Mouse (Mus musculus): ENCODE results near the gene Tmem132b.

The Tmem132b gene

DNA sequence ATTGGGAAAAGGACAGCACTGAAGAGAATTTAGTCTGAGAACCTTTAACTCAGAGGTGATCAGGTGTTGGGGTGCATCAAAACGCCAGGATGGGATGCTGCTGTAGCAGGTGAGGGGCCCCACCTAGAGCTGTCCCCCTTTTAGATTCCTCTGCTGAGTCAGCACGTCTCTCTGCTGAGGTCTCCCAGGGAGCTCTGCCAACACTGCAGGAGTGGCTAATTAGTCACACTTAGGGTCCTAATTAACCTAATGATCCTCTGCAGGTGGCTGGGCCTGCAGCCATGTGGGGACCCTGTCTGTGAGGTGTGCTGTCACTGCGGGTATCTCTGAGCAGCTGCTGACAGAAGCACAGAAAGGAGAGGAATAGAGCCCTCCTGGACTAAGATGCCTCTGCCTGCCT, 29.4 kb upstream of the Tmem132b start:
- H3K36me3 ChIP-seq (ENCODE audit: control insufficient read depth, insufficient read depth, low read length, poor library complexity, severe bottlenecking), result peaks cover 8% of the 10 kb centered on the region
- no peak for DNase-seq (ENCODE audit: low read depth, low spot score)
- H3K27me3 ChIP-seq (ENCODE audit: control insufficient read depth, insufficient read depth, low read length, poor library complexity, severe bottlenecking), result no peaks in the 10 kb centered on the region

DNA sequence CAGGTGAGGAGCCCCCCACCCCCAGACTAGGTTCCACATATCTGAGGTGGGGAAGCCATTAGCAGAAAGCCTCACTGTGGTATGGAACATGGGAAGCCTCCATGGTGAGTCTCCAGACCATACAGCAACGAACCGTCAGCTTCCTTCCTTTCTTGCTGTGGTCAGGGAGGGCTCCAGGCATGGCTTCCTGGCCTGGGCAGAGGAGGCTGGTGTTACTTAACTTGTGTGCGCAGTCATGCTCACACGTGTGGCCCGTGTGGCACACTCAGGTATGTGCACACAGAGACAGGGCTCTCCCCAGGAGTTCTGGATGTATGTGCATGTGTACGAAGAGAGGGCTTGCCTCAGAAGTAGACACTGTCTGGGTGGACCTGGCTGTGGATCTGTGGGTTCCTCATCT, 27.9 kb upstream of the Tmem132b start:
- H3K36me3 ChIP-seq (ENCODE audit: control insufficient read depth, insufficient read depth, low read length, poor library complexity, severe bottlenecking), result peaks cover 8% of the 10 kb centered on the region
- no peak for DNase-seq (ENCODE audit: low read depth, low spot score)

DNA sequence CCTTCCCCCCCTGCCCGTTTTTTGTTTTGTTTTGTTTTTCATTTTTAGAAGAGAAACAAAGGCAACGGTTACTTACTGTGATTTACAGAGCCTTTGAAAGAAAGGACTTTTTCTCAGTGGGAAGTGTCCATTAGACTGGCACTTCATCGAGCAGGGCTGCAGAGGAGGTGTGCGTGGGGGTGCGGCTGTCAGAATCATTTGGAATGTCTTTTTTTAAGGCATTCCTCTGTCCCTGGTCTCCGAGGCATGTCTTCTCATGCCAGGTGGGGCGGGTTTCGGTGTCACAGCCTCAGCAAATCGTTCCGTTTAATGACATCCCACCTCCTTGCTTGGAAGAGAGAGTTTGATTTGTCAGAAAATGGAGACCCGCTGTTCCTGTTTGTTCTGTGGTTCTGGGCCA, 26.9 kb upstream of the Tmem132b start:
- H3K36me3 ChIP-seq (ENCODE audit: control insufficient read depth, insufficient read depth, low read length, poor library complexity, severe bottlenecking), result peaks cover 8% of the 10 kb centered on the region; the same call in 1 of the 2 replicates
- no peak for DNase-seq (ENCODE audit: low read depth, low spot score)
- H3K27me3 ChIP-seq (ENCODE audit: control insufficient read depth, insufficient read depth, low read length, poor library complexity, severe bottlenecking), result no peaks in the 10 kb centered on the region

More for the DNA sequence above, 27.9 kb upstream of the Tmem132b start:
- H3K27me3 ChIP-seq (ENCODE audit: control insufficient read depth, insufficient read depth, low read length, poor library complexity, severe bottlenecking), result no peaks in the 10 kb centered on the region

DNA sequence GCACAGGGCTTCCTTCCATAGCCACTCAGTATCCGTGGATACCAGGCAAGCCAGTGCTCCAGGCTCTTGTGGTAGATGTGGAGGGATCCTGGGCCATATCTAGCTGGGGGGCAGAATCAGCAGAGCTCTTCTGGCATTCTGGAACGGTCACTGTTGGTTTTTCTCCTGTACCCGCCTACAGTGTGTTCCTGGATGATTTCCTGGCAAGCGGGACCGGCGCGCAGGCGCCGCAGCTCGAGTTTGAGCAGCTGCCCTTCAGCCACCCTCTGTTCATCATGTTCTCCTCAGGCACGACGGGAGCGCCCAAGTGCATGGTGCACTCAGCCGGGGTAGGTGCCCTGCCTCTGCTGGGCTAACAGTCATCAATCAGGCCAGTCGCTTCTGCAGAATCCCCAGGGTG, 25.6 kb upstream of the Tmem132b start:
- H3K27me3 ChIP-seq (ENCODE audit: control insufficient read depth, insufficient read depth, low read length, poor library complexity, severe bottlenecking), result no peaks in the 10 kb centered on the region
- no peak for DNase-seq (ENCODE audit: low read depth, low spot score)
- H3K36me3 ChIP-seq (ENCODE audit: control insufficient read depth, insufficient read depth, low read length, poor library complexity, severe bottlenecking), result peaks cover 8% of the 10 kb centered on the region; the same call in 1 of the 2 replicates

DNA sequence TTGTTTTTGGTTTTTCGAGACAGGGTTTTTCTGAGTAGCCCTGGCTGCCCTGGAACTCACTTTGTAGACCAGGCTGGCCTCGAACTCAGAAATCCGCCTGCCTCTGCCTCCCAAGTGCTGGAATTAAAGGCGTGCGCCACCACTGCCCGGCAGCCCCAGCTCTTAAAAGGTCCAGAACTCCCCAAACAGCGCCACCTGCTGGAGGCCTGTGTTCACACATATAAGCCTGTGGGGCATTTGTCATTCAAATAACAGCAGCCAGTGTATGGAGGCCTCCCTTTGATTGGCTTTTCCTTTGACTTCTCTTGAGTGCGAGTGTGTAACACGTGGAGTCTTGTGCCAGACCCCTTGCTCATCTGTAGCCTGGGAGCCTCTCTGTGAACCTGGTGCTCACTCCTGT, 24.0 kb upstream of the Tmem132b start:
- peak; percentile 51 for DNase-seq (ENCODE audit: low read depth, low spot score)
- no peaks in the 10 kb centered on the region for H3K27me3 ChIP-seq (ENCODE audit: control insufficient read depth, insufficient read depth, low read length, poor library complexity, severe bottlenecking)
- peaks cover 8% of the 10 kb centered on the region; the same call in 1 of the 2 replicates for H3K36me3 ChIP-seq (ENCODE audit: control insufficient read depth, insufficient read depth, low read length, poor library complexity, severe bottlenecking)

DNA sequence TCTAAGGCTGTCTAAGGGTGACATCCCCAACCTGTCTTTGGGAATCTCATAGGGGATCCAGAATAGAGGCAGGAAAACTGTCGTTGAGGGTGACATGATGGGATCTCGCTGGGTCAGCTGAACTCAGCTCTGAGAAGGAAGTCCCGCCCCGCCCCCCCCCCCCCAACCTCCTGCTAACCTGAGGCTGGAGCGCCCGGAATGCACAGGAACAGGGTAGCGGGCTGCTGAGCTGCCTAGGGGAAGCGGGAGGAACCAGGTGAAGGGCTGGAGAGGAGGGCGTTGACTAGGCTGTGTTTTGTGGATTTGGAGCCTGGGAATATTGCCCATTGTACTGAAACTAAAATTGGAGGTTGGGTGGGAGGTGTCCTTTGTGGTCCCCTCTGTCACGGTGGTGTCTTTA, 23.6 kb upstream of the Tmem132b start:
- Histone ChIP-seq H3K27me3 (ENCODE audit: control insufficient read depth, insufficient read depth, low read length, poor library complexity, severe bottlenecking) (no peaks in the 10 kb centered on the region), H3K36me3 (ENCODE audit: control insufficient read depth, insufficient read depth, low read length, poor library complexity, severe bottlenecking) (peaks cover 10% of the 10 kb centered on the region)
- DNase-seq (ENCODE audit: low read depth, low spot score), result no peak

DNA sequence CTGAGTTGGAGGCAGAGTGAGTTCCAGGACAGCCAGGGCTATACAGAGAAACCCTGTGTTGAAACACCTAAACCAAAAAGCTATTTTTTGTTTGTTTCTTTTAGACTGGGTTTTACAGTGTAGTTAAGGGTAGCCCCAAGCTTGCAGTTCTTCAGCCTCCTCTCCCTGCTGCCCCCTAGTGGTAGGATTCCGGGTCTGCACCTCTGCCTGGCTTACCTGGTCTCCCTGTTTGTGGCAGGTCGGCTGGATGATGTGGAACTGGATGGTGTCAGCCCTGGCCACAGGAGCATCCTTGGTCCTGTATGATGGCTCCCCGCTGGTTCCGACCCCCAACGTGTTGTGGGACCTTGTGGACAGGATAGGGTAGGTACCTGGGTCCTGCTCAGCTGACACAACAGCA, 22.0 kb upstream of the Tmem132b start:
- H3K27me3 ChIP-seq (ENCODE audit: control insufficient read depth, insufficient read depth, low read length, poor library complexity, severe bottlenecking), result no peaks in the 10 kb centered on the region
- peaks cover 10% of the 10 kb centered on the region for H3K36me3 ChIP-seq (ENCODE audit: control insufficient read depth, insufficient read depth, low read length, poor library complexity, severe bottlenecking)
- DNase-seq (ENCODE audit: low read depth, low spot score), result peak; percentile 83

DNA sequence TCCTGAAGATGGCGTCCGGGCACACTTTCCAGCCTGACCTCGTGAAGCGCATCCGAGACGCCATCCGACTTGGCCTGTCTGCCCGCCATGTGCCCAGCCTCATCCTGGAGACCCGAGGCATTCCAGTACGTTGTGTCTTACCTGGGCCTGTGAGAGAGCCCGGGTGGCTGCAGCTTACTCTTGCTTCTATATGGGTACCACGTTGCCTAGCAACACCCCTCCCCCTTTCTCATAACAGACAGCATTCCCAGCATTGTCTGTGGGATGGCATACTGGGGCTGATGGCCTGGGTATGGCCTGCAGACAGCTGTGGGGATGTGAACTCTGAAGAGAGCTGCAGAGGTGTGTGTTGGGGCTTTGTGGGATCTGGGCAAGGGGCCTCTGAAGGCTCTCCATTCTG, 16.6 kb upstream of the Tmem132b start:
- H3K36me3 ChIP-seq (ENCODE audit: control insufficient read depth, insufficient read depth, low read length, poor library complexity, severe bottlenecking), result peaks cover 4% of the 10 kb centered on the region
- no peak for DNase-seq (ENCODE audit: low read depth, low spot score)
- H3K27me3 ChIP-seq (ENCODE audit: control insufficient read depth, insufficient read depth, low read length, poor library complexity, severe bottlenecking), result no peaks in the 10 kb centered on the region

DNA sequence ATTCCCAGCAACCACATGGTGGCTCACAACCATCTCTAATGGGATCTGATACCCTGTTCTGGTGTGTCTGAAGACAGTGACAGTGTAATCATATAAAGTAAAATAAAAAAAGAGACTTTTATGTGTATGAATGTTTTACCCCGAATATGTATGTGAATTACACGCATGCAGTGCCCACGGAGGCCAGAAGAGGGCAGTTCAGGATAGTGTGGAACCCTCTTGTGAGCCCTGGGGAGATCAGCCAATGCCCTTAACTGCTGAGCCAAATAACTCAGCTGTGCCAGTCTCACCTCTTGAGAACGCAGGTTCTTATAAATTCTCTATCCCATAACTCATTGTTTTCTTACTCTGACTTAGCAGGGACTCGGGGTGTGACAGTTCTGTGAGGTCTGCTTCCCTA, 12.9 kb upstream of the Tmem132b start:
- peak; percentile 44 for DNase-seq (ENCODE audit: low read depth, low spot score)
- Histone ChIP-seq H3K36me3 (ENCODE audit: control insufficient read depth, insufficient read depth, low read length, poor library complexity, severe bottlenecking) (no peaks in the 10 kb centered on the region; the same call in none of the 2 replicates), H3K27me3 (ENCODE audit: control insufficient read depth, insufficient read depth, low read length, poor library complexity, severe bottlenecking) (no peaks in the 10 kb centered on the region)

DNA sequence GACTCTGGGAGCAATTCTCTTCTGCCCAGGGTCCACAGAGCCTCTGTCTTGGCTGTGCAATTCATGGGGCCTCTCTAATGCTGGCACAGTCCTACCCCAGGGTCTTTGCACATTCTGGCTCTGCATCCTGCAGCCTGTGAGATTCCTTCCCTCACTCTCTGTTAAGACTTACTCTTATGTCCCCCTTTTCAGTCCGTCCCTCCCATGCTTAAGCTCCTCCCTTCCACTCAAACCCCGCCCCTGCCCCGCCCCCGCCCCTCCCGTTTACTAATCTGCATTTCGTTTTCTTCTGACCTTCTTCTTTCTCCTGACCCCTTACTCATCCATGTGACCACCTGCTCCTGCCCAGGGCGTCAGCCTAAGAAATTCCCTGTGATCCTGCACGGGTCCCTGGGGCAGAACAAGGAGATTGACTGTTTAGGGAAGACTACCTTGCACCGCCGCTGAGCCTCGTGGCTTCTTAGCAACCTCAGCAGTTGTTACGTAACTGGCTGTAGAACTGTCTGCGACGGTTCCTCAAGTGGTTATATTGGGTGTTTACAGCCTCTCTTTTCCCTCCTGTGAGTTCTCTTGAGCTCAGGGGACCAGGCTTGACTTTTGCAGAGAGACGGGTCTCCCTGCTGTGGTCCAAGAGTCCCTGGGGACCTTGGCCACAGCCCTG, 10.5 kb upstream of the Tmem132b start:
- peak; percentile 56 for DNase-seq (ENCODE audit: low read depth, low spot score)
- Histone ChIP-seq H3K27me3 (ENCODE audit: control insufficient read depth, insufficient read depth, low read length, poor library complexity, severe bottlenecking) (no peaks in the 10 kb centered on the region), H3K36me3 (ENCODE audit: control insufficient read depth, insufficient read depth, low read length, poor library complexity, severe bottlenecking) (no peaks in the 10 kb centered on the region; the same call in none of the 2 replicates)

DNA sequence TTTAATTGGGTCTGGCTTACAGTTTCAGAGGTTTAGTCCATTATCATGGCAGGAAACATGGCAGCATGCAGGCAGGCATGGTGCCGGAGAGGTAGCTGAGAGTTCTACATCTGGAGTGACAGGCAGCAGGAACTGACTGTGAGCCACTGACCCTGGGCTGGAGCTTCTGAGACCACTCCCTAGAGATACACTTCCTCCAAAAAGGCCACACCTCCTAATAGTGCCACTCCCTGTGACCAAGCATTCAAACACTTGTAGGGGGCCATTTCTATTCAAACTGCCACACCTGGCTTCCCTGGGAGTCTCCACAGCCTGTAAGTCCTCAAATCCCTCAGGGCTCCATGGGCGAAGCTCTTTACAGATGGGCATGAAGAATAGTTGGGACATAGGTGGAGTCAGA, 8.2 kb upstream of the Tmem132b start:
- Histone ChIP-seq H3K36me3 (ENCODE audit: control insufficient read depth, insufficient read depth, low read length, poor library complexity, severe bottlenecking) (no peaks in the 10 kb centered on the region), H3K27me3 (ENCODE audit: control insufficient read depth, insufficient read depth, low read length, poor library complexity, severe bottlenecking) (no peaks in the 10 kb centered on the region)
- DNase-seq (ENCODE audit: low read depth, low spot score), result no peak

DNA sequence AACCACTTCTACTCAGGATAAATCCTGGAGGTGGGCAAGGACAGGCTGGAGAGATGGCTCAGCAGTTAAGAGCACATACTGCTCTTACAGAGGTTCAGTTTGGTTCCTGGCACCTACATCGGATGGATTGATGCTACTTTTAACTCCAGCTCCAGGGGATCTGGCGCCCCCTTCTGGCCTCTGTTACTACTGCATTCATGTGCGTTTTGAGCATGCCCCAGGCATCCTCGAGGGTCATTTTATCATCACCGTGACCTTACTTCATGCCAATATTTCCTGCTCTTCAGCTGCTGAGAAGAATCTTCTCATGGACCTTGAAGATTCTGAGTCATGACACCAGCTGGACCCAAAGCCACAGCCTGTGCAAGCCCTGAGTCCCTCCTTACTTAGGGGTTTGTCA, 6.1 kb upstream of the Tmem132b start:
- H3K27me3 ChIP-seq (ENCODE audit: control insufficient read depth, insufficient read depth, low read length, poor library complexity, severe bottlenecking), result no peaks in the 10 kb centered on the region
- DNase-seq (ENCODE audit: low read depth, low spot score), result peak; percentile 16
- H3K36me3 ChIP-seq (ENCODE audit: control insufficient read depth, insufficient read depth, low read length, poor library complexity, severe bottlenecking), result no peaks in the 10 kb centered on the region

DNA sequence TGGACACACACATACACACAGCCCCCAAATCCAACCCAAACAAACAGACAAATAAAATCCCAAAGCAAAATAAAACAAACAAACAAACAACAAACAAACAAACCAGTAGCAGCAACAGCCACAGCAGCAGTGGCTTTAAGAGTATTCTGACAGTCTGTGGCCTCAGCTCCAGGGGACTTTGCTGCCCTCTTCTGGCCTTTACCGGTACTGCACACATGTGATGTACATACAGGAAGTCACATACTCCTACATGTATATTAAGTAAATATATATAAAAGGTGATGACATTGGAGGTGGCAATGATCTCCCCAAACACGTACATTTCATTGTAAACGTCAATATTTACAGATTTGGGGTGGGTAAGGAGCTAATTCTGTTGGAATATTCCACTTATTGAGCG, 5.1 kb upstream of the Tmem132b start:
- Histone ChIP-seq H3K36me3 (ENCODE audit: control insufficient read depth, insufficient read depth, low read length, poor library complexity, severe bottlenecking) (no peaks in the 10 kb centered on the region), H3K27me3 (ENCODE audit: control insufficient read depth, insufficient read depth, low read length, poor library complexity, severe bottlenecking) (no peaks in the 10 kb centered on the region)
- DNase-seq (ENCODE audit: low read depth, low spot score), result peak; percentile 57

DNA sequence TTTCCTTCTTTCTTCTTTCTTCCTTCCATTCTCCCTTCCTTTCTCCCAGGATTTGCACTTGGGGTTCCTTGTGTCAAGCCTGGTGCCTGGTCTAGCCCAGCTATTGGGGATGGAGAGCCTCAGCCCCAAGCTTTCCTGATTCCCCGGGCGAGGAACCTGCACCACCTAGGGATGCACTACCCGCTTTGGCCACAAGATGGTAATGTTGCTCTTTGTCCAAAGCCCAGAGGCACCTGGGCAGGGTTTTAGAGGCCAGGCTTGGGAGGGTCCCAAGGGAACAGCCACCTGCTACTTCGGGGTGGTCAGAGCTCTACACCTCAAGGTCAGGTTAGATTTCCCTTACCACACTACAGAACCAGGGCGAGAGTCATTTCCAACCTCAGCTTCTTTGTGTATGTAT, 2.5 kb upstream of the Tmem132b start:
- Histone ChIP-seq H3K27me3 (ENCODE audit: control insufficient read depth, insufficient read depth, low read length, poor library complexity, severe bottlenecking) (peaks cover 2% of the 10 kb centered on the region; the same call in 1 of the 2 replicates), H3K36me3 (ENCODE audit: control insufficient read depth, insufficient read depth, low read length, poor library complexity, severe bottlenecking) (no peaks in the 10 kb centered on the region)
- peak; percentile 71 for DNase-seq (ENCODE audit: low read depth, low spot score)

DNA sequence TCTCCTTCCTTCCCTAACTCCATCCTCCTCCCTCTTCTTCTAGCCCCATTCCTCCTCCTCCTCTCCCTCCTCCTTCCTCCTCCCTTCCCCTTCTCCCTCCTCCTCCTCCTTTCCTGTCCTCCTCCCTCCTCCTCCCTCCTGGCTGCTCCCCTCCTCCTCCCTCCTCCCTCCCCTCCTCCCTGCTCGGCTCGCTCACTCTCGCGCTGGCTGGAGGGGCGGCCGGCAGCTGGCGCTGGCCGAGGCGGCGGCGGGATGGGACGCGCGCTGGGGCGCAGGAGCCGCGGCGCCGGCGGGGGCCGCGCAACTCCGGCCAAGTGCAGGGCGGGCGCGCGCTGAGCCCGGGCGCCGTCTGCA, 594 bp downstream of the Tmem132b start:
- H3K36me3 ChIP-seq (ENCODE audit: control insufficient read depth, insufficient read depth, low read length, poor library complexity, severe bottlenecking), result no peaks in the 10 kb centered on the region
- no peak for DNase-seq (ENCODE audit: low read depth, low spot score)
- H3K27me3 ChIP-seq (ENCODE audit: control insufficient read depth, insufficient read depth, low read length, poor library complexity, severe bottlenecking), result peaks cover 2% of the 10 kb centered on the region; the same call in 1 of the 2 replicates

Measured in splenic B cell, adult 2 months (primary cell).